Mouse (Mus musculus) megakaryocyte, embryonic 14.5 days (primary cell): ENCODE data around the gene Gse1.

Experiments
- FLI1 ChIP-seq: IDR thresholded peaks from 2 replicates; pipeline ENCODE4 v1.6.1; 2012; ENCODE audit warnings: low read length, inconsistent platforms, mixed read lengths
- GATA1 ChIP-seq: IDR thresholded peaks from 3 replicates; pipeline ENCODE4 v1.6.1; 2012; ENCODE audit warnings: mixed read lengths, low read length, inconsistent platforms, borderline replicate concordance

DNA sequence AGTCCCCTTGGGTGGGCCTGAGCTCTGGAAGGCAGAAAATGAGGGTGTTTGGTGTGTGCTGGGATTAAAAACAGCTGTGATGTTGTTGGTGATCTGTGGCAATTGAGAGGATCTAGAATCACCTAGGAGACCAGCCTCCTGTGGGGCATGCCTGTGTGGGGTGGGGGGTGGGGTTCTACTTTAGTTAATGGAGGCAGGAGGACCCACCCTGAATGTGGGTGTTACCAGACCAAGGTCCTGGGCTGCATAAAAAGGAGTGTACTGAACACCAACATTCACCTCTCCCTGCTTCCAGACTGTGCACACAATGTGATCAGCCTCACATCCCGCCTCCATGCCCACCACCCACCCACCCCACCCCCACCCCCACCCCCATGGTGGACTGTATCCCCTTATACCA is 200.9 kb downstream of the Gse1 start:
- TF ChIP-seq GATA1 (no peak), FLI1 (no peak)
